Mouse (Mus musculus): ENCODE data around the gene Setd3.
A peak's percentile ranks its signal among the peaks of the same experiment; 100 is the strongest.

Gene Setd3

DNA sequence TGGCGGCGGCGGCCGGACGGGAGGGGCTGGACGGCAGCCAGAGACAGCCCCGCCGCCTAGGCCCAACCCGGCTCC, at the start of gene Setd3:
Gene Setd3, minus strand, starts transcription at position 69 of the 75 bp plus-strand sequence.
- DNase-seq = no peak

GRCm38 (mm10) chr12:108227527-108227926, 48.4 kb upstream of the Setd3 start:
- DNase-seq = no peak

- DNase-seq = no peak
These were observed 47.8 kb upstream of the Setd3 start for GRCm38 (mm10) chr12:108226941-108227340.

DNA sequence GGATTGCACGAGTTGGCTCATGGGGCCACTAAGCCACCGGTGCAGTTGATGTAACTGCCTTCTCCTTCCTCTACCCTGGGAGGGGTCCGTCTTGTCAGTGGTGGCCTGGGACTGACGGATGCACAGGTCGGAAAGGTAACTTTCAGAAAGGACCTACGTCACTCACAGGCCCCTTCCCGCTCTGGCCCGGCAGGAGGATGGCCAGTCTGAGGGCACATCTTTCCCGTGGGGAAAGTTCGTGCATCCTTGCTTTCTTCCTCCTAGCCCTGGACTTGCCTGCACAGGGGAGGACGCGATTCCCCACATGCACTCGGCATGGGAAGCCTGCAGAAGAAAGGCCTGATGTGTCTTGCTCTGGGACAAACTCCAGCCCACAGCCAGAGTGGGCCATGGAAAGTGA, 47.1 kb upstream of the Setd3 start:
- no peak for DNase-seq

DNA sequence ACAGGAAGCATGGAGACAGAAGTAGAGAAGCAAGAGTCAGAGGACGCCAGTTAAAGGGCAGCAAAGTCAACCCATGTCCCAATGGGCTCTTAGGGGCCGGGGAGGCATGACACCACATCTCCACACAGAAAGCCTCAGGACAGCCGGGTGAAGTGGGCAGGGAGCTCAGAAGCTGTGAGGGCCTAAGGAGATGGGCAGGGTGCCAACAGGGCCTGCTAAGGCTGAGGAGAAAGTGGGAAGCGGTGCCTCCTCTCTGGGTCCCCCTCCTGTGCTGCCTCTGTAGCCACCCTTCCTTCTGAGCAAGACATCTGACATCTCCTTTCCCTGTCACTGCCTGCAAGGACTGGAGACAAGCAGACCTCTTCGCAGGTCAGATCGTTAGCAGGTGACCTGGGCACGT, 46.7 kb upstream of the Setd3 start:
- peak; percentile 69 for DNase-seq

DNA sequence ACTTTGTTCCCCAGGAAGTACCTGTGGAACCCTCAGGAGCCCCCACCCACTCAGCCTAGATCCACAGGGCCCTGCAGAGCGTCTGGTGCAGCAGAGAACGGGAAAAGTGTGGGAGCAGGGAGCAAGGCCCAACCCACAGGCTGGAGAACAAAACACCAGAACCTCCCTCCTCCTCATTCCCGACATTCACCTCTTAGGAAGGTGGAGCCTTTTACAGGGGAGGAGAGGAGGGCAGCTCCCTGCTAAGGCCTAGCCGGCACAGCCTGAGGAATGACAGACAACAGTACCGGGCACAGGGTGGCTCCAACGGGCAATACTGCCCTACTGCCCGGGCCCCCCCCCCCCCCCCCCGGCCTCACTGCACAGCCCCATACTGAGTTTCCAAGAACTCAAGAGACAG, 44.2 kb upstream of the Setd3 start:
- DNase-seq = no peak

DNA sequence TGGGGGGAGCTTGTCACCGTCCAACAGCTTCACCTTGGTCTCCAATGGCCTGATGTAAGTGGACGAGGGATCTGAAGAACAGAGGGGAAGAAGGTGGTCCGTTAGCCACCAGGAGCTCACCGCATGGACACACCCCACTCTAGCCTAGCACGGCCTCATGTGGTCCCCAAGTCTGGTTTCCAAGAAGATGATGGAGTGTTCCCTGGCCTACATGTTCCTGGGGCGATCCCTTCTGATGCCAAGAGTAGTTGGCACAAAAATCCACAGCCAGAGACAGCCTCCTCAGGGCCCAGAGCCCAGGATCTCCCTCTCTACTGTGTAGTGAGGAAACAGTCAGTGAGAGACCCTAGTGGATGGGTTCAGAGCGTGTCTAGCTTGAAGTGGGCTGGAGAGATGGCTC, 42.6 kb upstream of the Setd3 start:
- no peak for DNase-seq

GRCm38 (mm10) chr12:108221206-108221605, 42.1 kb upstream of the Setd3 start:
- DNase-seq = peak; percentile 78

- peak; percentile 58 for DNase-seq
These were observed 41.5 kb upstream of the Setd3 start for GRCm38 (mm10) chr12:108220621-108221020.

GRCm38 (mm10) chr12:108219825-108220616, 40.9 kb upstream of the Setd3 start:
- no peak for DNase-seq

DNA sequence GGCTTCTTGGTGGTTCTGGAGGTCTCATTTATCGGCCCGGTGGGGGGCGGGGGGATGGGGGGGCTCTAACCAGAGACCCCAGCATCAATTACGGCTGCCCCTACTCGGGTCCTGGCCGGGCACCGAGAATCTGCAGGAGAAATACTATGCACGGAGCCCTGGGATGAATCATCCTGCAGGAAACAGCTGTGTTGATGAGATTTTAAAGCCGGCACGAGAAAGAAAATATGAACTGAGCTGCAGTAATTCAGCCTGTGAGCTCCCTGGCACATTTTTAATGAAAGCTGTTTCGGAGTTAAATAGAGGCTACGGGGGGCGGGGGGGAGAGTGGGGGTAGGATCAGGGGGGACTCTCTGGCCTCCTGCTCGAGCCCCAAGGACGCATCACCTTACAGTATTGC, 40.0 kb upstream of the Setd3 start:
- no peak for DNase-seq

GRCm38 (mm10) chr12:108217572-108217971, 38.5 kb upstream of the Setd3 start:
- peak; percentile 74 for DNase-seq

- peak; percentile 79 for DNase-seq
These were observed 37.7 kb upstream of the Setd3 start for GRCm38 (mm10) chr12:108216611-108217370.

GRCm38 (mm10) chr12:108215090-108215489, 36.0 kb upstream of the Setd3 start:
- no peak for DNase-seq

DNA sequence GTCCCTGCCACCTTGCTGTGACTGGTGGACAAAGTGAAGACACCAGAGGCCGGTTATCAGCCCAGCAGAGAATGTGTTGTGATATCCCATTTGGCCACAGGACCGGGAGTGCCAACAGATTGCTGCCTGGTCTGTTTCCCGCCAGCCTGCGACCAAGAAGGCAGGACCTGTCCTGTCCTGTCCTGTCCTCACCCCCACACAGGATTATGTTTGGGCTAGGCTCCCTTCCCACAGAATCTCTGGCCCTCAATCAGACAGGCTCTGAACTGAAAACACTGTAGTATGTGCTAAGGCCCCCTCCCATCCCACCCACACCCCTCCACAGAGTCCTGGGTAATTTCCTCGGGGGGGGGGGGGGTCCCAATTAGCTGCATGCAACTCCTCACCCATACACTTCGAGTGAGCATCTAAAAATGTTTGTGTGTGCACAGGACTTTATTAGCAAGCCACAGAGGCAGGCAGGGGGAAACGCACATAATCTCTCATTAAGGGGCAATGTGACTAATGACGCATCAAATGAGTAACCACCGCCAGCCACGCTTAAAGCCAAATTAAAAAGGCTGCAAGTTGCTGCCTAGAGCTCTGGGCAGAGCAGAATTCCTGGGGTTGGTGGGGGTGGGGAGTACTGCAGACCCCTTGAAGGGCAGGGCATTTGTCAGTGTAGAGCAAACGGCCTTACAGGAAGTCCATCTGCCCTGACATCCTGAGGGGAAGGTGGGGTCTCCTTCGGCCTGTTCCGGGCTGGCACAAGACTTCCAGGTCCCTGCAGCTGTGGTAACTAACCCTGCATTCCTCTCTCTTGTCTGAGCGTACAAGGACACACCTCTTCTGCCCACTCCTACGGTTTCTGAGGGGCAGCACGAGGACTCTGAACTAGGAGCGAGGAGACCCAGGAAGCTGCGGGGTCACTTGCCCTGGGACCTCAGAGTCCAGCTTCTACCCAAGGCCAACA, 34.3 kb upstream of the Setd3 start:
- peak; percentile 82 for DNase-seq

DNA sequence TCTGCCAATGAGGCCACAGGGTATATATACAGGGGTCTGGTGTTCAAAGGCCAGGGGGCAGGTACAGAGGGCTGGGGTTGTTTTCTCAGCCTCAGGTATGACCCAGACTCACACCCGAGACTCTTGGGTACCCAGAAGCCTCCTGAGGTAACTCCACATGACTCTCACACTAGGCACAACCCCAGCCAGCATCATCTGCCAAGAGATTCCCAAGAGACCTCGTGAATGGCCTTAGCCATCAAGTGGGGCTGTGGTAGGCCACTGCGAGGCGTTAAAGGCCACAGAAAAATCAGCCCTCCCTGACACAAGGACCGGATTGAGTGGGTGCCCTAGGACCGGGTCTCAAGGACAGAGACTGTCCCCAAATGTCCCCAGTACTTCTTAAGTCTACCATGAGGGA, 33.4 kb upstream of the Setd3 start:
- no peak for DNase-seq

GRCm38 (mm10) chr12:108212071-108212470, 33.0 kb upstream of the Setd3 start:
- no peak for DNase-seq

- DNase-seq = no peak
These were observed 31.5 kb upstream of the Setd3 start for GRCm38 (mm10) chr12:108210623-108211022.

DNA sequence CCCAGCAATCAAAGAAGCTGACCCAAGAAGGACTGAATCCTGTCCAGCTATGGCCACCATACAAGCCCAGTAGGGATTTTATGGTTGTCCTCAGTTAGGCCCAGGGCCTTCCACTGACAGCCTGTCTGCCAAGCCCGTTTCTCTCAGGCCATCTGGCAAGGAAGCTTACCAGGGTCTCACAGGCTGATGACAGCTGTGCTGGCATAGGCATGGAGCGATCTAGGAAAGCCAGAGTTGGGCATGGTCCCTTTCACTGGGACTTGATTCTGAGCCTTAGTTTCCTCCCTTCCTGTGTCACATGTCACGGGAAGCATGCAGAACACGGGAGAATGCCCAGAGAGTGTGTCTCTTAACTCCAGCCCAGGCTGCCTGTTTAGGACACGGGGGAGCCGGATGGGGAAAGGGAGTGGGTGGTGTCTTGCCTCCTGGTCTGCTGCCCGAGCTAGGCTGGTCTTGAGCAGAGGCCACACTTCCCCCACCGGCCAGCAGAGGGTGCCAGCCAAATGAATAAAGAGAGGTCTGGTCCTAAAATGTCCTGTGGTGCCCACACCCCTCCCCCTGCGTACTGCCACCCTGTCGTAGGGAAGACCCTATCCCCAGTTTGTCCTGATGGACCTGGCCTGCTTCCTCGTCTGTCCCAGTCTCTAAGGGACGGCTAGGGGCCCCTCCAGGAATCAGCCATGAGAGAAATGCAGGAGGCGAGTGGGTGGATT, 29.8 kb upstream of the Setd3 start:
- DNase-seq = peak; percentile 86

GRCm38 (mm10) chr12:108208216-108208615, 29.1 kb upstream of the Setd3 start:
- DNase-seq = no peak

- DNase-seq = peak; percentile 84
These were observed 27.5 kb upstream of the Setd3 start for GRCm38 (mm10) chr12:108206641-108207040.

DNA sequence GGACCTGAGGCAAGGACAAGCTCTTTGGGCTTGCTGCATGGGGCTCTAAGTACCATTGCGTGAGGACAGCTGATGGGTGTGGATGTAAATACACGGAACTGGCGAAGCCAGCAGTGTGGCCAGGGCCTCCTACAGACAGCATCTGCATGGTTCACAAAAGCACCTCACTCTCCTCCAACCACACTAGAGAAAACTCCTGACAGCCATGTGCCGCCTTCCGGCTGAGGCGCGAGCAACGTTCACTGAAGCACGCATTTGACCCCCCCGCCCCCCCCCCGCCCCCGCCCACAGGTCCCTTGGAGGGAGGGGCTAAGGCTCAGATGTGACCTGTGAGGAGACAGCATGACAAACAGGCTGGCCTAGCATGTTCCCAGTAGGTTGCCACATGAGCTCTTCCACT, 25.9 kb upstream of the Setd3 start:
- DNase-seq = no peak

- no peak for DNase-seq
These were observed 24.8 kb upstream of the Setd3 start for GRCm38 (mm10) chr12:108203895-108204294.

Data from retina, postnatal 1 day (tissue).